In the genomic region with DNA sequence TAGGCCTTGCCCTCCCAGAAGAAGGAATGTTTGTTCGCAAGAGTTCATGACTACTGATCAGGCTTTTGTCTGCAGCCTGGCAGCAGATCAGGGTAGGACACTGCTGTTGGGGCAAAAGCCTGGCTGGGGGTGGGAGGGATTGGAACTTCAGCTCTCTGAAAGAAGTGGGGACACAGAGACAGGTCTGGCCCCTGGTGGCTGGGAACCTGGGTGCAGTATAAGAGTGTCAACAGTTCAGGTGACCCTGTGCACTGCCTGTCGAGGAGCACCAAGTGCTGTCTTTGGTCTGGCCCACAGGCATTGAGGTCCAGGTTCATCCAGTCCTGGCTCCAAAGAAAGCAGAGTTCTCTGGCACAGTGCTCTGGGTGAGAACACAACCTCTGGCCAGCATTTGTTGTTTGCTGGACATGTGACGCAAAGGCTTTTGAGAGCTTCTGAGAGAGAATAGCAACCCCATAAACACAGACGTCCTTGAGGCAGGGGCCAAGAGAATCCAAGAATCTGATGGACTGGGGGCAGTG, we compare ENCODE assay signal across 10 mouse cellular contexts.
A peak's percentile ranks its signal among the peaks of the same experiment; 100 is the strongest.
DNase-seq lines count a peak whose midpoint lies in the region; ATAC-seq and TF ChIP-seq lines count a peak whose summit lies in the region.
"Had no signal": no experiment of that assay in that cellular context is flagged by ENCODE, and none has a peak within 500 bp of the region (broad histone marks: within the 10 kb centered on the region; RNA-seq: fewer than 3 reads in every experiment).

No protein-coding gene starts in this region.

- H3K4me1 ChIP-seq in midbrain, embryonic 13.5 days (replicated peaks) = peaks cover 15% of the 10 kb centered on the region
- H3K4me1 ChIP-seq in midbrain, embryonic 16.5 days (ENCODE audit: control insufficient read depth, insufficient read depth, low read length) = peaks cover 6% of the 10 kb centered on the region; the same call in 1 of the 2 replicates
- peaks cover 9% of the 10 kb centered on the region for H3K4me1 ChIP-seq in lung, embryonic 15.5 days
- no peaks in the 10 kb centered on the region; the same call in 1 of the 2 replicates for H3K4me1 ChIP-seq in intestine, postnatal 0 days (replicated peaks; ENCODE audit: control insufficient read depth, insufficient read depth, low read length)
- H3K4me1 ChIP-seq: neural tube, embryonic 12.5 days had no signal

- DNase-seq in cerebellum, adult 9-10 months = peak; percentile 31
- no peak for DNase-seq in cerebellum, adult 11-12 months
- DNase-seq in heart, postnatal 14 days = peak; percentile 47 to 50
- DNase-seq in urinary bladder, adult 18-20 months (ENCODE audit: low spot score in 2 of 2) = no peak

- intact Hi-C loops in heart, postnatal 14 days (cut with DNase I) = loop anchor here (10.0 kb wide), 1 partner anchor 244 kb away; no protein-coding TSS in a partner anchor

- 67% methylated on average over 4 of the region's 4 CpGs for WGBS in midbrain, embryonic 13.5 days
- WGBS in midbrain, embryonic 16.5 days = 66% methylated on average over 4 of the region's 4 CpGs
- WGBS in lung, embryonic 15.5 days = 56% methylated on average over 4 of the region's 4 CpGs
- WGBS in intestine, postnatal 0 days = 60% methylated on average over 4 of the region's 4 CpGs

- peak; percentile 34; the same call in 1 of the 2 replicates for ATAC-seq in midbrain, embryonic 13.5 days
- no peak for ATAC-seq in midbrain, embryonic 16.5 days
- ATAC-seq in lung, embryonic 15.5 days (ENCODE audit: borderline replicate concordance, extremely low read depth, low FRiP score, low TSS enrichment) = peak; percentile 46; the same call in 1 of the 2 replicates
- ATAC-seq in intestine, postnatal 0 days = no peak

- H3K27ac ChIP-seq in midbrain, embryonic 13.5 days = no peak overlapping the region
- no peak overlapping the region for H3K27ac ChIP-seq in midbrain, embryonic 16.5 days (ENCODE audit: low read length)
- no peak overlapping the region for H3K27ac ChIP-seq in lung, embryonic 15.5 days
- H3K27ac ChIP-seq in intestine, postnatal 0 days (ENCODE audit: low read depth, low read length) = no peak overlapping the region
- H3K27ac ChIP-seq: hindbrain, embryonic 15.5 days; neural tube, embryonic 12.5 days had no signal

- H3K9me3 ChIP-seq in midbrain, embryonic 13.5 days = no peaks in the 10 kb centered on the region
- no peaks in the 10 kb centered on the region for H3K9me3 ChIP-seq in midbrain, embryonic 16.5 days (replicated peaks; ENCODE audit: control insufficient read depth, low read length, poor library complexity, severe bottlenecking)
- H3K9me3 ChIP-seq in lung, embryonic 15.5 days = no peaks in the 10 kb centered on the region
- H3K9me3 ChIP-seq in intestine, postnatal 0 days (ENCODE audit: control insufficient read depth) = no peaks in the 10 kb centered on the region
- H3K9me3 ChIP-seq: hindbrain, embryonic 15.5 days; neural tube, embryonic 12.5 days had no signal

- TF ChIP-seq CTCF in intestine, postnatal 0 days (IDR thresholded peaks at IDR 0.05; ENCODE audit: low read depth) = no peak

- no peaks in the 10 kb centered on the region for H3K27me3 ChIP-seq in midbrain, embryonic 13.5 days
- no peaks in the 10 kb centered on the region for H3K27me3 ChIP-seq in midbrain, embryonic 16.5 days (ENCODE audit: control insufficient read depth, insufficient read depth, low read depth, low read length)
- no peaks in the 10 kb centered on the region for H3K27me3 ChIP-seq in lung, embryonic 15.5 days
- H3K27me3 ChIP-seq in intestine, postnatal 0 days (replicated peaks; ENCODE audit: control insufficient read depth, insufficient read depth, low read length) = no peaks in the 10 kb centered on the region
- H3K27me3 ChIP-seq: hindbrain, embryonic 15.5 days; neural tube, embryonic 12.5 days had no signal

- H3K4me2 ChIP-seq in midbrain, embryonic 13.5 days (replicated peaks) = no peak overlapping the region
- no peak overlapping the region for H3K4me2 ChIP-seq in midbrain, embryonic 16.5 days (ENCODE audit: low read length)
- H3K4me2 ChIP-seq in lung, embryonic 15.5 days = no peak overlapping the region
- H3K4me2 ChIP-seq in intestine, postnatal 0 days (replicated peaks; ENCODE audit: low read depth) = no peak overlapping the region
- H3K4me2 ChIP-seq: hindbrain, embryonic 15.5 days; neural tube, embryonic 12.5 days had no signal

- no peak overlapping the region for H3K9ac ChIP-seq in midbrain, embryonic 13.5 days (replicated peaks)
- H3K9ac ChIP-seq in midbrain, embryonic 16.5 days (ENCODE audit: low read depth, low read length) = no peak overlapping the region
- H3K9ac ChIP-seq in lung, embryonic 15.5 days = no peak overlapping the region
- H3K9ac ChIP-seq in intestine, postnatal 0 days (ENCODE audit: low read depth, low read length) = no peak overlapping the region
- H3K9ac ChIP-seq: hindbrain, embryonic 15.5 days; neural tube, embryonic 12.5 days had no signal

- no peak overlapping the region for H3K4me3 ChIP-seq in midbrain, embryonic 13.5 days (replicated peaks)
- H3K4me3 ChIP-seq in midbrain, embryonic 16.5 days (ENCODE audit: low read depth, low read length) = no peak overlapping the region
- H3K4me3 ChIP-seq in lung, embryonic 15.5 days = no peak overlapping the region
- H3K4me3 ChIP-seq in intestine, postnatal 0 days (ENCODE audit: low read depth, low read length) = no peak overlapping the region
- H3K4me3 ChIP-seq: hindbrain, embryonic 15.5 days; neural tube, embryonic 12.5 days had no signal

- no peaks in the 10 kb centered on the region for H3K36me3 ChIP-seq in midbrain, embryonic 13.5 days
- H3K36me3 ChIP-seq in midbrain, embryonic 16.5 days (ENCODE audit: control insufficient read depth, insufficient read depth, low read length) = no peaks in the 10 kb centered on the region
- H3K36me3 ChIP-seq in lung, embryonic 15.5 days = no peaks in the 10 kb centered on the region
- no peaks in the 10 kb centered on the region for H3K36me3 ChIP-seq in intestine, postnatal 0 days (ENCODE audit: control insufficient read depth, insufficient read depth)
- H3K36me3 ChIP-seq: hindbrain, embryonic 15.5 days; neural tube, embryonic 12.5 days had no signal

Comparison
In these comparisons a context has a peak if more than half of its experiments do, and no peak if none do; other contexts are left out.
1. DNase-seq: peak in cerebellum, adult 9-10 months (single experiment) and heart, postnatal 14 days (2 of 2); none in cerebellum, adult 11-12 months (single experiment) and urinary bladder, adult 18-20 months (0 of 2).
2. ATAC-seq: peak in midbrain, embryonic 13.5 days (single experiment) and lung, embryonic 15.5 days (single experiment); none in midbrain, embryonic 16.5 days (single experiment) and intestine, postnatal 0 days (single experiment).